Mouse (Mus musculus) liver, embryonic 15.5 days (tissue): ENCODE data around the gene Vwf. TPM values are rescaled to one million over a fixed set of nuclear protein-coding genes. Genes with fewer than 3 reads are reported as not detected.

Experiments
- ATAC-seq: fragments of 200-750 bp; cut with Nextera tagmentation; 2 replicates; pipeline ENCODE4 v1.8.0; 2017; ENCODE audit warnings: moderate number of reproducible peaks, mild to moderate bottlenecking, moderate library complexity; ENCODE audit not compliant: insufficient read depth
- H3K27ac ChIP-seq: fragments of 300-500 bp; sonication (generic); replicated peaks from 2 replicates; pipeline ENCODE4 v1.5.1; 2015; ENCODE audit warnings: mild to moderate bottlenecking, inconsistent platforms
- H3K27me3 ChIP-seq: fragments of 300-500 bp; sonication (generic); 2 replicates; pipeline ENCODE4 v1.6.1; 2015; ENCODE audit warnings: mild to moderate bottlenecking, inconsistent platforms
- H3K36me3 ChIP-seq: fragments of 300-500 bp; sonication (generic); replicated peaks from 2 replicates; pipeline ENCODE4 v1.6.1; 2015; ENCODE audit warnings: moderate library complexity, mild to moderate bottlenecking, inconsistent platforms
- H3K4me1 ChIP-seq: fragments of 300-500 bp; sonication (generic); replicated peaks from 2 replicates; pipeline ENCODE4 v1.6.1; 2015; ENCODE audit warnings: inconsistent platforms
- H3K4me2 ChIP-seq: fragments of 300-500 bp; sonication (generic); 2 replicates; pipeline ENCODE4 v1.6.1; 2015; ENCODE audit warnings: moderate library complexity, mild to moderate bottlenecking, inconsistent platforms
- H3K4me3 ChIP-seq: fragments of 300-500 bp; sonication (generic); replicated peaks from 2 replicates; pipeline ENCODE4 v1.5.1; 2015; ENCODE audit warnings: mild to moderate bottlenecking, inconsistent platforms
- H3K9ac ChIP-seq: fragments of 300-500 bp; sonication (generic); 2 replicates; pipeline ENCODE4 v1.6.1; 2015; ENCODE audit warnings: moderate library complexity, mild to moderate bottlenecking, inconsistent platforms
- H3K9me3 ChIP-seq: fragments of 300-500 bp; sonication (generic); replicated peaks from 2 replicates; pipeline ENCODE4 v1.6.1; 2016; ENCODE audit warnings: inconsistent platforms
- WGBS: fragments of 180-500 bp; shearing (Covaris S2); methylation state at CpG from one replicate; pipeline ENCODE4 v1.1.7; 2015; ENCODE audit warnings: mixed read lengths; ENCODE audit not compliant: insufficient replicate concordance; 5-methylcytosine and 5-hydroxymethylcytosine counted together
- polyA plus RNA-seq: library from polyadenylated mRNA; unstranded; fragments of >200 nt; fragmentation: Nextera tagmentation; extraction: Ambion mirVana; gene quantifications from 2 replicates; pipeline ENCODE4 v1.2.1, GENCODE M21; 2015

Vwf gene
- 8.5 and 11.9 TPM in 2 replicates for polyA plus RNA-seq

DNA sequence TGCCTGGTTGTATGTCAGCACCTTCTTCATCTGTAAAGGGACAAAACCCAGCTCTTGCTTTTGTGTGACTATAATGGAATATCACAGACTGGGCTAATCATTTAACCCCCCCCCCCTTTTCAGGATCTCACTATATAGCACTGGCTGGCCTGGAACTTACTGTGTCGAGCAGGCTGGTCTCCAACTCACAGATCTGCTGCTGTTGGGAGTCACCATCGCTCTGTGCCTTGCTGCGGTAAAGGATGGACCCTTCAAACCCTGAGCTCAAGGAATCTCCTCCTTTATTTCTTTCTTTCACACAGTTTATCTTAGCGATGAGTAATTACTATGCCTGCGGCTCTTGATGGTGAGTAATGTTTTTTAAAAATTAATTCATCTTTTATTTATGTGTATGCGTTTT, at the start of gene Vwf:
Gene Vwf, plus strand, starts transcription at position 301 of the 400 bp plus-strand sequence.
- H3K9ac ChIP-seq, result no peak within 1 kb of the TSS
- H3K36me3 ChIP-seq, result no peaks in the 10 kb centered on the region
- no peak for ATAC-seq
- no peak within 1 kb of the TSS for H3K4me2 ChIP-seq
- no peaks in the 10 kb centered on the region for H3K27me3 ChIP-seq
- H3K4me1 ChIP-seq, result peaks cover 18% of the 10 kb centered on the region
- WGBS, result 76% methylated on average over 6 of the region's 6 CpGs
- H3K4me3 ChIP-seq, result no peak within 1 kb of the TSS
- H3K27ac ChIP-seq, result no peak within 1 kb of the TSS
- H3K9me3 ChIP-seq, result no peaks in the 10 kb centered on the region

DNA sequence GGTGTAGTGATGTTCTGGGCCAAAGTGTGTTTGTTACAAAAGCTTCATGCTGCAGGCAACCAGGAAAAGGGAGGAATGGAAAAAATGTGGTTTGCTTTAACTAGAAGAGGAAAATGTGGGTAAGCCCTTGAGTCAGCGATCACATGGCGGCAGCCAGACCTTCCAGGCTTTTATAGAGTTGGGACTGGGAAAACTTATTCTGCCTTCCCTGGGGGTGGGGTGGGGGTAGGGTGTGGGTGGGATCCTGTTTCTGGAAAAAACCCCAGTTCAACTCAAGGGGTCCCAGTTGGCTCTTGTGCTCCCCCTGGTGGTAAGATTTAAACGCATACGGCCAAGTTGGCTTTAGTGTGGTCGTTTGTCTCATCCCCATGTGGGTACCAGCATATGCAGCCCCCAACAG, 48.5 kb upstream of the Vwf start:
- Histone ChIP-seq H3K4me3 (no peak overlapping the region), H3K4me1 (peaks cover 24% of the 10 kb centered on the region), H3K9me3 (no peaks in the 10 kb centered on the region), H3K9ac (no peak overlapping the region), H3K36me3 (no peaks in the 10 kb centered on the region), H3K27ac (no peak overlapping the region), H3K4me2 (no peak overlapping the region), H3K27me3 (peaks cover 40% of the 10 kb centered on the region)
- no peak for ATAC-seq
- WGBS, result 27% methylated on average over 5 of the region's 5 CpGs

DNA sequence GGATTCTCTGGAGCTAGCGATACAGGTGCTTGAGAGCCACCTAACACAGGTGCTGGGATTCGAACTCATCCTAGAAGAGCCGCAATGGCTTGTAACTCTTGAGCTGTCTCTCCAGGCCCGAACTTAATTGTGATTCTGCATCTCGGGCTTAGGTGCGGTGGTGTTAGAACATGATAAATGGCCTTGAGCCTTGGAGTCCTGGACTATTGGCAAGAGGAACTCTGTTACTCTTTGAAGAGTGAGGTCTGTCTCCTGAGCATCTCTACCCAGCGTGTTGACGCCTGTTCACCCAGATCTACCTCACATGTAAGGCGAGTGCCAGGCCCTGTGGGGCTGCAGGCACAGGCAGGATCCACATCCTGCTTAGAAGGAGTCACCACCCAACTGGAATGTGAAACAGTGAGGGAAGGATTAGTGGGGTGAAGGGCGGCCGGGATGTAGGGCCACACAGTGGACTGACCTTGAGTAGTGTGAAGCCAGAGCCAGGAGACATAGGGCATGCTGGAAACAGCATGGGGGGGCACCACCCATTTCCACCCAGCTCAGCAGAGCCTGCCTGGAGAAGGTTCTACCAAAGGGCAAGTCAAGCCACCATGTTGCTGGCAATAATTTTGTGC, 43.3 kb upstream of the Vwf start:
- Histone ChIP-seq H3K9ac (no peak overlapping the region), H3K4me3 (no peak overlapping the region), H3K27me3 (no peaks in the 10 kb centered on the region), H3K9me3 (no peaks in the 10 kb centered on the region), H3K4me2 (no peak overlapping the region), H3K36me3 (no peaks in the 10 kb centered on the region), H3K4me1 (peaks cover 10% of the 10 kb centered on the region; the same call in 1 of the 2 replicates), H3K27ac (no peak overlapping the region)
- 75% methylated on average over 11 of the region's 11 CpGs for WGBS
- no peak for ATAC-seq

DNA sequence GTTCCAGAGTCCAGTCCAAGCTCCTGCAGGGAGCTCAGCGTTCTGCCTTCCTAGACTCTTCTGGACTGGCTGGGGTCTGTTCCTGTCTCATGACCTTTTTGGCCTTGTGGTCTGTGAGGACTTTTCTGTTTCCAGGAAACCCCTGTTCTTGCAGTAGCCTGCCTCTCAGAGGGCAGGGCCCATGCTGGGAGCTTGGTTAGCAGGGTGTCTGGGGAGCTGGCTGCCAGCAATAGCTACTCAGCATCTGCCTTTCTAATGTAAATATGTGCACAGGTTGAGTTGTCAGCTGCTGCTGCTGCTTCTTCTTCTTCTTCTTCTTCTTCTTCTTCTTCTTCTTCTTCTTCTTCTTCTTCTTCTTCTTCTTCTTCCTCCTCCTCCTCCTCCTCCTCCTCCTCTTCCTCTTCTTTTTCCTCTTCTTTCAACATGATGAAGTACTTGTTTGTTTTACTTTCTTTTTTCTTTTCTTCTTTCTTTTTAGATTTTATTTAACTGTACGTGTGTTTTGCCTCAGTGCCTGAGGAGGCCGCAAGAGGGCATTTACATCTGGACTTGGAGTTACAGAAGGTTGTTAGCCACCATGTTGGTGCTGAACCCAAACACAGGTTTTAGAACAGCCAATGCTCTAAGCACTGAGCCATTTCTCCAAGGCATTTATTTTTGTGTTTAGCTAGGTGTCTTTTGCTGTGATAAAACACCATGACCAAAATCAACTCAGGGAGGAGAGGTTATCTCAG, 41.8 kb upstream of the Vwf start:
- Histone ChIP-seq H3K9me3 (no peaks in the 10 kb centered on the region), H3K4me1 (peaks cover 10% of the 10 kb centered on the region; the same call in 1 of the 2 replicates), H3K27ac (no peak overlapping the region), H3K36me3 (no peaks in the 10 kb centered on the region), H3K27me3 (no peaks in the 10 kb centered on the region), H3K9ac (no peak overlapping the region), H3K4me3 (no peak overlapping the region), H3K4me2 (no peak overlapping the region)
- 45% methylated on average over 3 of the region's 3 CpGs for WGBS
- no peak for ATAC-seq

DNA sequence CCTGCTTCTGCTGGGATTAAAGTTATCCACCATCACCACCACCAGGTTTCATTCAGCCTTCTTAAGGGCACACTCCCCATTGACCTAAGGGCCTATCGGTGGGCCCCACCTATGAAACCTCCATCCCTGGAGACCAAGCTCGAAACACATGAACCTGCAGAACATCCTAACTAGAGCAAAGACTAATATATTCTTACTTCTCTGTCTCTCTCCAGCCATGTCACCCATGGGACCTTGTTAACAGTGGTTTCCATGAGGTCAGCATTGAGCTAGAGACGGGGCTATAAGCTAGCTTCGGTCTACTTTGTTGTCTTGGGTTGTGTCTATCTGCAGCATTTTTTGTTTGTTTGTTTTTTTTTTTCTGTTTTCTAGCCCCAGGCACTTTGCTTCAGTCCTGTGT, 40.1 kb upstream of the Vwf start:
- no peaks in the 10 kb centered on the region for H3K27me3 ChIP-seq
- no peaks in the 10 kb centered on the region for H3K9me3 ChIP-seq
- WGBS, result 77% methylated on average over 4 of the region's 4 CpGs
- H3K4me3 ChIP-seq, result no peak overlapping the region
- H3K4me2 ChIP-seq, result no peak overlapping the region
- no peak for ATAC-seq
- H3K9ac ChIP-seq, result no peak overlapping the region
- H3K36me3 ChIP-seq, result no peaks in the 10 kb centered on the region
- H3K27ac ChIP-seq, result no peak overlapping the region
- peaks cover 16% of the 10 kb centered on the region for H3K4me1 ChIP-seq

DNA sequence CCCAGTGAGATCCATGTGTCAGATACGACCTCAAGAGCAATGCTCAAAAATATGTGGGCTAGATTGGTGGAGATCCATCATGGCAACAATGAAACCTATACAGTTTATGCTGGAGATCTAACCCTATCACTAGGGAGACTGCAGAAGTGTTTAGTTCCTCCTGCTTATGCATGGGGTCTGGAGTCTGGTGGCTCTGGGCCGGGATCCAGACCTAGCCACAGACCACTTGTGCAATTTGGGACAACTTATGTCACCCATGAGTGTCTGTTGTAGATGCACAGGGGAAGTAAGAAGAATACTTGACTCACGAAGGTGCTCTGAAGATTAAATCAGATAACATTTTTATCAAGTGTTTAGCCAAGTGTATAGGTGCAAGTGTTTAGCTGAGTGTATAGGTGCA, 36.8 kb upstream of the Vwf start:
- H3K9me3 ChIP-seq, result no peaks in the 10 kb centered on the region
- no peak overlapping the region for H3K4me3 ChIP-seq
- no peaks in the 10 kb centered on the region for H3K27me3 ChIP-seq
- WGBS, result 44% methylated on average over 3 of the region's 3 CpGs
- no peaks in the 10 kb centered on the region for H3K36me3 ChIP-seq
- H3K4me1 ChIP-seq, result peaks cover 34% of the 10 kb centered on the region
- no peak overlapping the region for H3K27ac ChIP-seq
- no peak overlapping the region for H3K9ac ChIP-seq
- H3K4me2 ChIP-seq, result no peak overlapping the region
- no peak for ATAC-seq

DNA sequence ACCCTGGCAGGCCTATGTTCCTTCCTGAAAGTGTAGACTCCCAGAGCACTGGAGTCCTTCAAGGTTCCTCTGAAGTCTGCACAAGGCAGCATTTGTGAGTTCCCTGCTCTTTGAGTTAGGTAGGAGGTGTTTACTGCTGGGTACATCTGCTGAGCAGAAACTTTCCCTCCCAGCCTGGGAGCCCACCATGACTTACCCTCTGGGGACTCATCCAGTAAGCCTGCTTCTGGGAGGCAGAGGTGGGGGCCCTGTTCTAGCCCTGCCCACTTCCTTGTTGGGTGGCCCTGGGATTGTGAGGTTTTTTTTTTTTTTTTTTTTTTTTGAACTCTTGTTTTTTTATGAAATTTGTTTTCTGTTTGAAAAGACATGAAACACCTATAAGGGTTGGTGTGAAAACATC, 35.9 kb upstream of the Vwf start:
- ATAC-seq, result no peak
- Histone ChIP-seq H3K4me3 (no peak overlapping the region), H3K36me3 (no peaks in the 10 kb centered on the region), H3K4me2 (no peak overlapping the region), H3K4me1 (peaks cover 41% of the 10 kb centered on the region), H3K27ac (no peak overlapping the region), H3K27me3 (no peaks in the 10 kb centered on the region), H3K9ac (no peak overlapping the region), H3K9me3 (no peaks in the 10 kb centered on the region)

DNA sequence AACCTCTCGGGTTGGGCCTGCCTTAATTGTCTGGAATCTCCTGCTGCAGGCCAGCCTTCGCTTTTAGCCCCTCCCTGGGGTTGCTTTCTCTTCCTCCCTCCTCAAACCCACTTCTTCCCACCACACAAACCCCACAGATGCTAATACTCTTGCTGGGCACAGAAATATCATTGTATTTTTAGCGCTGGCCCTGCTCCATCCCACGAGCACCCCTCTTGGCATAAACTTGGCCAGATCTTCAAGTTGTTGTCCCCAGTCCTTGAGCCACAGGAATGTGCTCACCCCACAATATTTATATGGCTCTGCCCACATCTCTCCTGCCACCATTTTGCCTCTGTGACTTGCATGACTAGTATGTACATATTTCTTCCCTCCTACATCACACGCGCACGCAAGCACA, 35.4 kb upstream of the Vwf start:
- Histone ChIP-seq H3K27ac (no peak overlapping the region), H3K9ac (no peak overlapping the region), H3K36me3 (no peaks in the 10 kb centered on the region), H3K9me3 (no peaks in the 10 kb centered on the region), H3K27me3 (no peaks in the 10 kb centered on the region), H3K4me1 (peaks cover 41% of the 10 kb centered on the region), H3K4me3 (no peak overlapping the region), H3K4me2 (no peak overlapping the region)
- 56% methylated on average over 7 of the region's 7 CpGs for WGBS
- no peak for ATAC-seq

DNA sequence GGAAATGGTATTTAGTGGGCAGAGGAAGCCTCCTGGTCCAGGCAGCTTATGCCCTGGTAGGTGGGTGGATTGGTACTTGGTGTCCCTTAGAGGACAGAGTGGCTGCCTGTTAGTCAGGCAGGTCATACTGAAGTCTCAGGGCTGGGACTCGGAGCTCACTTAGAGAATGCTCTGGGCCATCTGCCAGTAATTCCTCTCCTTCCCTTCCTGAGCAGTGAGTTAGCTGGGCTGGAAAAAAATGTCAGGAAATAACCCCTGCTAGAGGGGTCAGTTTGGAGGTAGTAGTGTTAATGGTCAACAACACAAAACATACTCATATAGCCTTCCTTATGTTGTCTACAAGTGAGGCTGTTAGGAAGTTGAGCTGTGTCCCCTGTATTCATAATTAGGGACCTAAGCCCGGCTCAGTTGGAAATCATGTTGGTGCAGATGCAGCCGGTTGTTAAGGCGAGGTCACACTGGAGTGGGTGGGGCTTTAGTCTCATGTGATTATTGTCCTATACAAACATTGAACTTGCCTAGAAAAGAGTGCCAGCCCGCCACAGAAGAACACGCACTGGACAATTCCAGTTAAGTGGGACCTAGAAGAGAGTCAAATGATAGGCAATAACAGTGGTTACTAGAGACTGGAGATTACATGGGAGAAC, 33.5 kb upstream of the Vwf start:
- Histone ChIP-seq H3K4me1 (peaks cover 47% of the 10 kb centered on the region), H3K9ac (no peak overlapping the region), H3K27ac (peak overlapping the region; percentile 43), H3K27me3 (no peaks in the 10 kb centered on the region), H3K4me2 (no peak overlapping the region; the same call in 1 of the 2 replicates), H3K9me3 (no peaks in the 10 kb centered on the region), H3K4me3 (no peak overlapping the region), H3K36me3 (no peaks in the 10 kb centered on the region)
- 10% methylated on average over 6 of the region's 6 CpGs for WGBS
- ATAC-seq, result peak; percentile 22; the same call in 1 of the 2 replicates

DNA sequence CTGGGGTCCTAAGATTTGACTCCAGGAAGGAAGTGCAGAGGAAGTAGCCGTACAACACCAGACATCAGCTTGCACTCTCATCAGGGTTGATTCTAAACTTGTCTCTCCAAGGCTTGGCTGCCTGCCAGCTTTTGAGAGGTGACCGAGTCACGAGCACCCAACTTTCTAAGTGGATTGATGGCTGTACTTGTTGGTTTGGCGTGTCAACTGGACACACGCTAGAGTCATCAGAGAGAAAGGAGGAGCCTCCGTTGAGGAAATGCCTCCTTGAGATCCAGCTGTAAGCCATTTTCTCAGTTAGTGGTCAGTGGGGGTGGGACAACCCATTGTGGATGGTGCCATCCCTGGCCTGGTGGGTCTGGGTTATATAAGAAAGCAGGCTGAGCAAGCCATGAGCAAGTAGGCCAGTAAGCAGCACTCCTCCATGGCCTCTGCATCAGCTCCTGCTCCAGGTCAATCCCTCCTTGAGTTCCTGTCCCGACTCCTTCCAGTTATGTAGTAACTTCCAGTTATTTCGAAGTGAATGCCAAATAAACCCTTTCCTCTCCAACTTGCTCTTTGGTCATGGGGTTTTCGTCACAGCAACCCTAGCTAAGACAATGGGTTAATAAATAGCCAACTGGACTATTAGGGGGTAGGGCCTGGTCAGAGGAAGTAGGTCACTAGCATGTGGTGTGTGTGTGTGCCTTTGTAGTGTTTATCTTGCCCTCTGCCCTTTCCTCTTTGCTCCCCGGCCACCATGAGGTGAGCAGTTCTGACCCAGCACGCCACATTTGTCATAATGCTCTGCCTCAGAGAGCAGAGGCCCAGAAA, 30.9 kb upstream of the Vwf start:
- WGBS, result 48% methylated on average over 11 of the region's 11 CpGs
- no peaks in the 10 kb centered on the region for H3K36me3 ChIP-seq
- peaks cover 41% of the 10 kb centered on the region for H3K4me1 ChIP-seq
- ATAC-seq, result peak; percentile 81
- no peaks in the 10 kb centered on the region for H3K9me3 ChIP-seq
- H3K9ac ChIP-seq, result no peak overlapping the region
- H3K4me2 ChIP-seq, result no peak overlapping the region
- H3K27ac ChIP-seq, result peak overlapping the region; percentile 71
- no peaks in the 10 kb centered on the region for H3K27me3 ChIP-seq
- H3K4me3 ChIP-seq, result no peak overlapping the region
